Mouse (Mus musculus): ENCODE data around the gene Bpifb6. TPM values are rescaled to one million over a fixed set of nuclear protein-coding genes. Genes with fewer than 3 reads are reported as not detected.

Gene Bpifb6
- polyA plus RNA-seq, 1 experiment from 2014 or later, result not detected

DNA sequence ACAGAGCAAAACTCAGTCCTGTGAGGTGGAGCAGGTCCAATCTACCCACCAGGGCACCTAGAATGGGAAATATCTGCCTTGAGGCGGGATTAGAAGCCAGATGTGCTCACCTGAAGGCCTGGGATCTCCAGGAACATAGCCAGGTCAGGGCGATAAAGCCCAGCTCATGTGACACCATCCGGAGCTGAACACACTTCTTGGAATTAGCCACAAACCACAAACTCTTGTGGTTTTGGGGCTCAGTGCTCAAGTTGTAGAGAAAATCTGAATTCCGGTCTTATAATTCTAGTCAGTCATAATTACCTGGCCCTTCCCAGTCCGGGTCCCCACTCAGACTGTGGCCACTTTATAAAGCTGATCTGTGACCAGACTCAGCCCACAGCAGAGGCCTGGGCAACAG is 37.7 kb downstream of the Bpifb6 start, which contains the start of gene Bpifb4:
Gene Bpifb4 (plus strand): TSS at position 370 of the 400 bp plus-strand sequence.
- 87% methylated on average over 5 of the region's 5 CpGs for WGBS

DNA sequence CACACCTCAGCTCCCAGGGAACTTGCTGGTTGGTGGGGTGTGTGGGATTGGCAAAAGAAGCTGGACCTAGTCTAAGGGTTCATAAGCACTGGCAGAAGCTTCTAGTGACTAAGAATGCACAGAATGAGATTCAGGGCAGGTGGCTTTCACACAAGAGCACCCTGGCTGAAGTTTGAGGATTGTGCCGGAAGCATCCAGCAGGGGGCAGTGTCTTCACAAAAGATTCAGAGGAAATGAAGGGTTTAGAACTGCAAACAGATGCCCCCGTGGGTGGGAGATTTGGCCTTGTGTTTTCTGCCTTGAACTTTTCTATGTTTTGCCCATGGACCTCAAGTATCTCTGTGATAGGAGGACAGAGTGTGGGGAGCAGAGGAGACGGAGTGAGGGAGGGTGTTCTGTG is 43.3 kb downstream of the Bpifb6 start:
- WGBS, result 47% methylated on average over 3 of the region's 3 CpGs

More for the DNA sequence above, 37.7 kb downstream of the Bpifb6 start, which contains the start of gene Bpifb4:
- ATAC-seq (ENCODE audit: low FRiP score) (no peak), DNase-seq (ENCODE audit: low spot score, missing footprints) (no peak)
- Histone ChIP-seq H3K9ac (ENCODE audit: low read length) (no peak within 1 kb of the TSS), H3K9me3 (ENCODE audit: control insufficient read depth, low read length) (no peaks in the 10 kb centered on the region), H3K27ac (ENCODE audit: low read depth, low read length) (no peak within 1 kb of the TSS), H3K36me3 (ENCODE audit: control insufficient read depth, insufficient read depth, low read length) (no peaks in the 10 kb centered on the region), H3K4me3 (ENCODE audit: low read depth, low read length) (no peak within 1 kb of the TSS), H3K4me2 (no peak within 1 kb of the TSS), H3K4me1 (ENCODE audit: control insufficient read depth, insufficient read depth, low read length) (no peaks in the 10 kb centered on the region; the same call in 1 of the 2 replicates), H3K27me3 (ENCODE audit: control insufficient read depth, insufficient read depth, low read length) (no peaks in the 10 kb centered on the region)

DNA sequence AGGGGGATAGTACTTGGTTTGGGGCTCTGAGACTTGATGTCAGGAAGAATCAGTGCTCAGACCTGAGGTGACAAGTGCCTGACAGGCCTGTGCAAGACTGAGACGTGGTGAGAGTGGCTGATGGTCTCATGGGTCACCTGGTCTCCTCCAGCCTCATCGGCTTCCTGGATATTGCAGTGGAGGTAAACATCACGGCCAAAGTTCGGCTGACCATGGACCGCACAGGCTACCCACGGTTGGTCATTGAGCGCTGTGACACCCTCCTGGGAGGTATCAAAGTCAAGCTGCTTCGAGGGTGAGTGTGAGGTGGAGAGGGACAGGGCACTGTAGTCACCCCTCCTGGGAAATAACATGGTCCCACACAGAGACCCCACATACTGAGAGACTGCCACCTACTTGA is 44.4 kb downstream of the Bpifb6 start:
- Histone ChIP-seq H3K27ac (ENCODE audit: low read depth, low read length) (no peak overlapping the region), H3K4me3 (ENCODE audit: low read depth, low read length) (no peak overlapping the region), H3K4me1 (ENCODE audit: control insufficient read depth, insufficient read depth, low read length) (no peaks in the 10 kb centered on the region), H3K27me3 (ENCODE audit: control insufficient read depth, insufficient read depth, low read length) (no peaks in the 10 kb centered on the region), H3K36me3 (ENCODE audit: control insufficient read depth, insufficient read depth, low read length) (no peaks in the 10 kb centered on the region), H3K4me2 (no peak overlapping the region), H3K9ac (ENCODE audit: low read length) (no peak overlapping the region), H3K9me3 (ENCODE audit: control insufficient read depth, low read length) (no peaks in the 10 kb centered on the region)
- ATAC-seq (ENCODE audit: low FRiP score) (no peak), DNase-seq (ENCODE audit: low spot score, missing footprints) (no peak)
- 86% methylated on average over 8 of the region's 8 CpGs for WGBS

More for the DNA sequence above, 43.3 kb downstream of the Bpifb6 start:
- H3K9ac ChIP-seq (ENCODE audit: low read length), result no peak overlapping the region
- no peak overlapping the region for H3K27ac ChIP-seq (ENCODE audit: low read depth, low read length)
- H3K36me3 ChIP-seq (ENCODE audit: control insufficient read depth, insufficient read depth, low read length), result no peaks in the 10 kb centered on the region
- DNase-seq (ENCODE audit: low spot score, missing footprints) (peak; percentile 97), ATAC-seq (ENCODE audit: low FRiP score) (no peak)
- H3K9me3 ChIP-seq (ENCODE audit: control insufficient read depth, low read length), result no peaks in the 10 kb centered on the region
- no peaks in the 10 kb centered on the region for H3K4me1 ChIP-seq (ENCODE audit: control insufficient read depth, insufficient read depth, low read length)
- no peaks in the 10 kb centered on the region for H3K27me3 ChIP-seq (ENCODE audit: control insufficient read depth, insufficient read depth, low read length)
- H3K4me2 ChIP-seq, result no peak overlapping the region
- H3K4me3 ChIP-seq (ENCODE audit: low read depth, low read length), result no peak overlapping the region

DNA sequence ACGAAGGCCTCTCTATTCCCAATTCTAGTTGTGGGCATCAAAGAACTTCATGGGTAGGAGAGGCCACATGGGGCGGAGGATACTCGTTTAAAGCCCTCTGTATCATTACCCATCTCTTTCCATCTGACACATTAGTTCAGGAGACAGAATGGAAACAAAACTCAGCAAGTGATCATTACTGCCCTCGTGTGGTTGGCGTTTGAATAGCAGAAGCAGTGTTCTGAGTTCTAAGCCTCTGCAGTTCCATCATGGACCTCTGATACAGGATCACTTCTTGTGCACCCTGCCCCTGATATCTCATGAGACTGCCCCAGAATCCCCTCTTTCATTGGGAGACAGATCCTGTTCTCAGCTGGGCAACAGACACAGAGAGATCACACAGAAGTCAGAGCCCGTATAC is 52.7 kb downstream of the Bpifb6 start:
- Histone ChIP-seq H3K4me2 (no peak overlapping the region), H3K27me3 (ENCODE audit: control insufficient read depth, insufficient read depth, low read length) (no peaks in the 10 kb centered on the region), H3K4me3 (ENCODE audit: low read depth, low read length) (no peak overlapping the region), H3K36me3 (ENCODE audit: control insufficient read depth, insufficient read depth, low read length) (no peaks in the 10 kb centered on the region), H3K9me3 (ENCODE audit: control insufficient read depth, low read length) (no peaks in the 10 kb centered on the region), H3K9ac (ENCODE audit: low read length) (no peak overlapping the region), H3K4me1 (ENCODE audit: control insufficient read depth, insufficient read depth, low read length) (no peaks in the 10 kb centered on the region), H3K27ac (ENCODE audit: low read depth, low read length) (no peak overlapping the region)
- WGBS, result 30% methylated on average over 6 of the region's 6 CpGs
- peak; percentile 97 for DNase-seq (ENCODE audit: low spot score, missing footprints)
- no peak for ATAC-seq (ENCODE audit: low FRiP score)

DNA sequence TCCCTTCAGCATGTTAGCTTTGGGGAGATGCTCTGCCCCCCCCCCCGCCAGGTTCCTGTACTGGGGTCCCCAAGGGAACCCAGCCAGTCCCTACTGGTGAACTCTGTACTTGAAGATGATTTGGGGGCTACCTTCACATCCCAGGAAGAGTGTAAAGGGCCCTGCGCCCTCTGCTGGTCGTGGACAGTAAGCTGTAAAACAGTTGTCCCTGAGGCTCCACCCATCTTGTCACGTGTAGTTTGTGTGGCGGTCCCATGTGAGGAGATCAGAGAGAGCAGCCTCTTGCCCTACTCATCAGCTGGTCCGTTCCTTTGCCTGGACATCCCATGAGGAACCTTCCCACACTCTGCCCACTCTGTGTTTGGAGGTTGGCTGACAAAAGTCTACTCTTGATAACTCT is 53.6 kb downstream of the Bpifb6 start:
- H3K4me1 ChIP-seq (ENCODE audit: control insufficient read depth, insufficient read depth, low read length), result no peaks in the 10 kb centered on the region
- no peaks in the 10 kb centered on the region for H3K9me3 ChIP-seq (ENCODE audit: control insufficient read depth, low read length)
- peak; percentile 77 for ATAC-seq (ENCODE audit: low FRiP score)
- WGBS, result 3% methylated on average over 6 of the region's 6 CpGs
- H3K36me3 ChIP-seq (ENCODE audit: control insufficient read depth, insufficient read depth, low read length), result no peaks in the 10 kb centered on the region
- H3K4me3 ChIP-seq (ENCODE audit: low read depth, low read length), result no peak overlapping the region
- no peak overlapping the region for H3K9ac ChIP-seq (ENCODE audit: low read length)
- no peaks in the 10 kb centered on the region for H3K27me3 ChIP-seq (ENCODE audit: control insufficient read depth, insufficient read depth, low read length)
- DNase-seq (ENCODE audit: low spot score, missing footprints), result peak; percentile 91
- H3K4me2 ChIP-seq, result peak overlapping the region; percentile 30; the same call in 1 of the 2 replicates
- no peak overlapping the region for H3K27ac ChIP-seq (ENCODE audit: low read depth, low read length)

Other genes with a start within 250 kb of the Bpifb6 start
- 0.07 TPM in 1 of 2 replicates, not detected in the other for gene Dnmt3c, start 203.7 kb upstream of the Bpifb6 start, polyA plus RNA-seq (2014; fragmentation: Nextera tagmentation; extraction: Ambion mirVana)
- 394 and 463 TPM in 2 replicates for gene Mapre1, start 159.1 kb upstream of the Bpifb6 start, polyA plus RNA-seq (2014; fragmentation: Nextera tagmentation; extraction: Ambion mirVana)
- gene Efcab8, start 120.5 kb upstream of the Bpifb6 start, polyA plus RNA-seq (2014; fragmentation: Nextera tagmentation; extraction: Ambion mirVana), result 0.12 TPM in 1 of 2 replicates, not detected in the other
- not detected in 2 replicates for gene Sun5, start 29.3 kb upstream of the Bpifb6 start, polyA plus RNA-seq (2014; fragmentation: Nextera tagmentation; extraction: Ambion mirVana)
- not detected in 2 replicates for gene Bpifb2, start 25.3 kb upstream of the Bpifb6 start, polyA plus RNA-seq (2014; fragmentation: Nextera tagmentation; extraction: Ambion mirVana)
- gene Bpifb3, start 17.8 kb downstream of the Bpifb6 start, polyA plus RNA-seq (2014; fragmentation: Nextera tagmentation; extraction: Ambion mirVana), result not detected in 2 replicates
- 0.18 TPM in 1 of 2 replicates, not detected in the other for gene Bpifb4, start 37.8 kb downstream of the Bpifb6 start, polyA plus RNA-seq (2014; fragmentation: Nextera tagmentation; extraction: Ambion mirVana)
- gene Bpifa6, start 74.6 kb downstream of the Bpifb6 start, polyA plus RNA-seq (2014; fragmentation: Nextera tagmentation; extraction: Ambion mirVana), result not detected in 2 replicates
- gene Bpifa2, start 107.9 kb downstream of the Bpifb6 start, polyA plus RNA-seq (2014; fragmentation: Nextera tagmentation; extraction: Ambion mirVana), result not detected in 2 replicates
- gene Bpifa3, start 229.9 kb downstream of the Bpifb6 start, polyA plus RNA-seq (2014; fragmentation: Nextera tagmentation; extraction: Ambion mirVana), result not detected in 2 replicates
- not detected in 2 replicates for gene Bpifa1, start 242.5 kb downstream of the Bpifb6 start, polyA plus RNA-seq (2014; fragmentation: Nextera tagmentation; extraction: Ambion mirVana)

Measured in midbrain, embryonic 11.5 days (tissue).